Mouse (Mus musculus) MEL (cell line): ENCODE measurements around the gene Htatip2. TPM values are rescaled to one million over a fixed set of nuclear protein-coding genes. Genes with fewer than 3 reads are reported as not detected.

Experiments
- DNase-seq: peaks from one replicate; pipeline ENCODE4 v3.0.0; 2011; ENCODE audit warnings: low read depth, low spot score
- H3K27ac ChIP-seq: 2 replicates; pipeline ENCODE4 v1.5.1; 2012; ENCODE audit warnings: low read depth, mild to moderate bottlenecking, control low read depth, low read length, moderate library complexity; ENCODE audit not compliant: control insufficient read depth
- H3K27me3 ChIP-seq, 2 experiments: fragments of 150-350 bp in 1 of 2; sonication (generic) in 1 of 2; 2 replicates each; pipeline ENCODE4 v1.6.1; 2012; ENCODE audit warnings: low read length in 2 of 2, mild to moderate bottlenecking in 2 of 2, improper control_type of control experiment in 1 of 2, moderate library complexity in 1 of 2; ENCODE audit not compliant: insufficient read depth in 2 of 2, control insufficient read depth in 1 of 2
- H3K36me3 ChIP-seq, 2 experiments: 2 replicates each; pipeline ENCODE4 v1.6.1; 2012 to 2014; ENCODE audit warnings: low read length in 2 of 2, improper control_type of control experiment in 1 of 2, inconsistent platforms in 1 of 2, mild to moderate bottlenecking in 1 of 2; ENCODE audit not compliant: insufficient read depth in 2 of 2, control insufficient read depth in 1 of 2
- H3K4me1 ChIP-seq, 2 experiments: fragments of 150-350 bp in 1 of 2; sonication (generic) in 1 of 2; 2 replicates each; pipeline ENCODE4 v1.6.1; 2012; ENCODE audit warnings: low read length in 2 of 2, improper control_type of control experiment in 1 of 2, mild to moderate bottlenecking in 1 of 2; ENCODE audit not compliant: insufficient read depth in 2 of 2, control insufficient read depth in 1 of 2
- H3K4me3 ChIP-seq, 2 experiments: fragments of 150-350 bp in 1 of 2; sonication (generic) in 1 of 2; 2 replicates each; pipeline ENCODE4 v1.5.1; 2012; ENCODE audit warnings: low read depth in 2 of 2, low read length in 2 of 2, mild to moderate bottlenecking in 2 of 2, moderate library complexity in 2 of 2, control low read depth in 1 of 2, improper control_type of control experiment in 1 of 2; ENCODE audit not compliant: control insufficient read depth in 1 of 2, insufficient read depth in 1 of 2
- H3K79me2 ChIP-seq: 2 replicates; pipeline ENCODE4 v1.6.1; 2012; ENCODE audit warnings: mild to moderate bottlenecking, low read length, moderate library complexity; ENCODE audit not compliant: control insufficient read depth, poor library complexity, insufficient read depth
- H3K9ac ChIP-seq: 2 replicates; pipeline ENCODE4 v1.6.1; 2012; ENCODE audit warnings: low read depth, mild to moderate bottlenecking, control low read depth, low read length, moderate library complexity; ENCODE audit not compliant: control insufficient read depth, poor library complexity, severe bottlenecking
- H3K9me3 ChIP-seq: fragments of 150-350 bp; sonication (generic); replicated peaks from 2 replicates; pipeline ENCODE4 v1.6.1; 2012; ENCODE audit warnings: mild to moderate bottlenecking, low read length, improper control_type of control experiment, moderate library complexity; ENCODE audit not compliant: insufficient read depth
- CHD1 ChIP-seq: IDR thresholded peaks from 2 replicates; pipeline ENCODE4 v1.6.1; 2012; ENCODE audit warnings: low read depth, mild to moderate bottlenecking, inconsistent platforms, low read length, improper control_type of control experiment
- CHD2 ChIP-seq: IDR thresholded peaks from 2 replicates; pipeline ENCODE4 v1.6.1; 2011; ENCODE audit warnings: low read length, improper control_type of control experiment
- CTCF ChIP-seq, 3 experiments: IDR thresholded peaks in 2 of 3; conservative IDR thresholded peaks in 1 of 3; 2 replicates each; pipeline ENCODE4 v1.5.1; 2011 to 2012; ENCODE audit warnings: low read length in 3 of 3, low read depth in 2 of 3, mild to moderate bottlenecking in 2 of 3, improper control_type of control experiment in 1 of 3, inconsistent platforms in 1 of 3, mixed read lengths in 1 of 3, moderate library complexity in 1 of 3; ENCODE audit not compliant: control insufficient read depth in 1 of 3, insufficient read depth in 1 of 3, poor library complexity in 1 of 3, severe bottlenecking in 1 of 3
- E2F4 ChIP-seq: IDR thresholded peaks from 2 replicates; pipeline ENCODE4 v1.6.1; 2011; ENCODE audit warnings: low read depth, low read length, improper control_type of control experiment, borderline replicate concordance
- ELF1 ChIP-seq: IDR thresholded peaks from 2 replicates; pipeline ENCODE4 v1.6.1; 2014; ENCODE audit warnings: low read depth, mild to moderate bottlenecking, inconsistent platforms, low read length, improper control_type of control experiment, moderate library complexity
- EP300 ChIP-seq, 2 experiments: IDR thresholded peaks; 2 replicates each; pipeline ENCODE4 v1.6.1; 2011; ENCODE audit warnings: improper control_type of control experiment in 2 of 2, low read length in 2 of 2, low read depth in 1 of 2, mild to moderate bottlenecking in 1 of 2
- GABPA ChIP-seq: IDR thresholded peaks from 2 replicates; pipeline ENCODE4 v1.6.1; 2012; ENCODE audit warnings: low read depth, mild to moderate bottlenecking, inconsistent platforms, low read length, improper control_type of control experiment, moderate library complexity
- GATA1 ChIP-seq: IDR thresholded peaks from 2 replicates; pipeline ENCODE4 v1.6.1; 2011; ENCODE audit warnings: low read depth, low read length, improper control_type of control experiment
- HCFC1 ChIP-seq: IDR thresholded peaks from 2 replicates; pipeline ENCODE4 v1.6.1; 2012; ENCODE audit warnings: low read depth, mild to moderate bottlenecking, inconsistent platforms, low read length, improper control_type of control experiment, moderate library complexity
- JUND ChIP-seq: IDR thresholded peaks from 2 replicates; pipeline ENCODE4 v1.6.1; 2011; ENCODE audit warnings: low read depth, mild to moderate bottlenecking, improper control_type of control experiment, low read length
- KAT2A ChIP-seq: conservative IDR thresholded peaks from 2 replicates; pipeline ENCODE4 v1.6.1; 2012; ENCODE audit warnings: low read depth, low read length, improper control_type of control experiment, inconsistent platforms
- MAFK ChIP-seq: IDR thresholded peaks from 2 replicates; pipeline ENCODE4 v1.6.1; 2011; ENCODE audit warnings: low read depth, mild to moderate bottlenecking, low read length, improper control_type of control experiment, borderline replicate concordance
- MAX ChIP-seq: IDR thresholded peaks from 2 replicates; pipeline ENCODE4 v1.6.1; 2011; ENCODE audit warnings: low read length, improper control_type of control experiment
- MAZ ChIP-seq: IDR thresholded peaks from 2 replicates; pipeline ENCODE4 v1.6.1; 2012; ENCODE audit warnings: low read depth, mild to moderate bottlenecking, inconsistent platforms, low read length, improper control_type of control experiment
- MEF2A ChIP-seq: IDR thresholded peaks from 2 replicates; pipeline ENCODE4 v1.6.1; 2014; ENCODE audit warnings: low read depth, mild to moderate bottlenecking, inconsistent platforms, low read length, improper control_type of control experiment; ENCODE audit not compliant: poor library complexity, insufficient replicate concordance, severe bottlenecking; ENCODE audit errors: extremely low read depth
- MXI1 ChIP-seq: IDR thresholded peaks from 2 replicates; pipeline ENCODE4 v1.6.1; 2011; ENCODE audit warnings: mild to moderate bottlenecking, low read depth, low read length, improper control_type of control experiment
- MYB ChIP-seq: IDR thresholded peaks from 2 replicates; pipeline ENCODE4 v1.6.1; 2011; ENCODE audit warnings: mild to moderate bottlenecking, low read depth, low read length, improper control_type of control experiment
- MYC ChIP-seq: IDR thresholded peaks from 2 replicates; pipeline ENCODE4 v1.6.1; 2011; ENCODE audit warnings: low read depth, mild to moderate bottlenecking, low read length, improper control_type of control experiment, moderate library complexity
- NRF1 ChIP-seq: IDR thresholded peaks from 2 replicates; pipeline ENCODE4 v1.6.1; 2014; ENCODE audit warnings: low read depth, mild to moderate bottlenecking, inconsistent platforms, low read length, improper control_type of control experiment, moderate library complexity; ENCODE audit not compliant: poor library complexity, insufficient read depth, severe bottlenecking
- POLR2A ChIP-seq, 2 experiments: IDR thresholded peaks; 2 replicates each; pipeline ENCODE4 v1.6.1; 2011 to 2012; ENCODE audit warnings: low read length in 2 of 2, mild to moderate bottlenecking in 2 of 2, control low read depth in 1 of 2, improper control_type of control experiment in 1 of 2, low read depth in 1 of 2, moderate library complexity in 1 of 2; ENCODE audit not compliant: control insufficient read depth in 1 of 2, insufficient read depth in 1 of 2, poor library complexity in 1 of 2
- POLR2AphosphoS2 ChIP-seq: IDR thresholded peaks from 2 replicates; pipeline ENCODE4 v1.6.1; 2011; ENCODE audit warnings: low read length, improper control_type of control experiment
- POLR2AphosphoS5 ChIP-seq: IDR thresholded peaks from 2 replicates; pipeline ENCODE4 v1.6.1; 2012; ENCODE audit warnings: low read depth, borderline replicate concordance, mild to moderate bottlenecking, inconsistent platforms, low read length, moderate library complexity, mixed read lengths
- RAD21 ChIP-seq: IDR thresholded peaks from 2 replicates; pipeline ENCODE4 v1.6.1; 2011; ENCODE audit warnings: mild to moderate bottlenecking, low read depth, low read length, improper control_type of control experiment
- RCOR1 ChIP-seq: IDR thresholded peaks from 2 replicates; pipeline ENCODE4 v1.6.1; 2012; ENCODE audit warnings: low read depth, mild to moderate bottlenecking, inconsistent platforms, low read length, improper control_type of control experiment
- SIN3A ChIP-seq: IDR thresholded peaks from 2 replicates; pipeline ENCODE4 v1.6.1; 2012; ENCODE audit warnings: low read length, improper control_type of control experiment, inconsistent platforms
- SMC3 ChIP-seq: IDR thresholded peaks from 2 replicates; pipeline ENCODE4 v1.6.1; 2011; ENCODE audit warnings: low read depth, low read length, improper control_type of control experiment
- USF1 ChIP-seq: IDR thresholded peaks from 2 replicates; pipeline ENCODE4 v1.6.1; 2014; ENCODE audit warnings: low read depth, mild to moderate bottlenecking, inconsistent platforms, low read length, improper control_type of control experiment, moderate library complexity
- USF2 ChIP-seq, 2 experiments: IDR thresholded peaks; 2 replicates each; pipeline ENCODE4 v1.6.1; 2011 to 2012; ENCODE audit warnings: improper control_type of control experiment in 2 of 2, low read length in 2 of 2, borderline replicate concordance in 1 of 2, inconsistent platforms in 1 of 2, low read depth in 1 of 2, mild to moderate bottlenecking in 1 of 2; ENCODE audit not compliant: insufficient read depth in 1 of 2
- ZC3H11A ChIP-seq: IDR thresholded peaks from 2 replicates; pipeline ENCODE4 v1.6.1; 2012; ENCODE audit warnings: low read depth, mild to moderate bottlenecking, inconsistent platforms, low read length, improper control_type of control experiment
- ZMIZ1 ChIP-seq: IDR thresholded peaks from 2 replicates; pipeline ENCODE4 v1.6.1; 2012; ENCODE audit warnings: low read depth, mild to moderate bottlenecking, inconsistent platforms, low read length, improper control_type of control experiment, moderate library complexity
- polyA plus RNA-seq, 2 experiments: library from polyadenylated mRNA; stranded (reverse) in 1 of 2; unstranded in 1 of 2; fragments of >175 nt in 1 of 2; fragments of >200 nt in 1 of 2; gene quantifications; 2 replicates each; pipeline versions ENCODE4 v1.2.1 to v1.2.4; 2012; ENCODE audit warnings: low replicate concordance in 2 of 2, low read depth in 1 of 2; ENCODE audit not compliant: insufficient read length in 2 of 2, insufficient read depth in 1 of 2, missing spikeins in 1 of 2
- total RNA-seq: library from RNA; depleted of rRNA; stranded (reverse); fragments of 300-350 nt; gene quantifications from 2 replicates; pipeline ENCODE4 v1.2.3, GENCODE M21; 2012

The Htatip2 gene
- total and polyA plus RNA-seq, 3 experiments, result 22.5 to 37.8 TPM; not detected in 1

DNA sequence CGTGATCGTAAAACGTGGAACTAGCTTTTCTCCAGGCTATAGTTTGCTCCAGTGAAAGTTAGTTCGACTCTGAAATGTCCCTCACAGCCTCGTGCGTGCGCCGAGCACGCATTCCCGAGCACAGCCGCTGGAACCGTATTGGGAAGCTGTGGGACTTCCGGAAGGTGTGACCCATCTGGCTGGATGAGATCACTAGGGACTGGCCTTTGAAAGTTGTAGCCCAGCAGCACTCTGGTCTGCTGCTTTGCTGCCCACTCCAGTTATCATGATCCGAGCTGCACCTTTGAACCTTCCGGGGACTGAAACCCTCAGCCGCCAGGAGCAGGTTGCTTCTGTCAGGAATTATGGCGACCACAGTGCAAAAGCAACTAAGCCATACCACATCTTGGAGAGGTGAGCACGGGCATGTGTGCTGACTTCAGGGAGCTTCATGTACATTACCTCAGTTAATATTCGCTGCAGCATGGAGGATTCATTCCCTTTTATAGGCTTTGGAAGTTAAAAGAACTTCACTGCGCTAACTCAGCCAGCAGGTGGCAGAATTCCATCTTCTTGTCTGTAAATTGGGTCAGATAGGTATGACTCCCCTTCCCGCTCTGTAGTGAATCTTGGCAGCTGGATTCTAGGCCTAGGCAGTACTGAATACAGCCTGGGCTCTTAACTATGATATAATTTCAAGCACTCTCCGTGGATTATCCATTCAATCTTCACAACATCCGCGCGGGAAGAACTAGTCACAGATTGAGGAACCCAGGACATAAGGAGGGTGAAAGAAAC is 6.0 kb upstream of the Htatip2 start:
- H3K36me3 ChIP-seq, result no peaks in the 10 kb centered on the region
- no peaks in the 10 kb centered on the region for H3K27me3 ChIP-seq
- H3K4me3 ChIP-seq, result peak overlapping the region; percentile 36 to 39
- peak overlapping the region; percentile 35 for H3K9ac ChIP-seq
- H3K27ac ChIP-seq, result no peak overlapping the region
- H3K9me3 ChIP-seq, result no peaks in the 10 kb centered on the region
- TF ChIP-seq MYC, result no peak
- TF ChIP-seq HCFC1, result 0 out of 2 replicates have a peak, but pooled peaks have one; percentile 28
- peak; percentile 76 for TF ChIP-seq SMC3
- TF ChIP-seq CTCF (IDR thresholded peaks at IDR 0.05 in 2 of 3, conservative IDR thresholded peaks at IDR 0.05 in 1 of 3; ENCODE audit: control insufficient read depth in 1 of 3, insufficient read depth in 1 of 3, low read depth in 2 of 3, low read length in 3 of 3, poor library complexity in 1 of 3, severe bottlenecking in 1 of 3), result peak; percentile 32 to 80 (median 68); a peak in 5 of 6 replicates
- TF ChIP-seq MAFK, result no peak
- peak; percentile 30 for TF ChIP-seq RAD21
- TF ChIP-seq POLR2AphosphoS5, result no peak
- 0 out of 2 replicates have a peak, but pooled peaks have one; percentile 13 for TF ChIP-seq MXI1
- TF ChIP-seq, all 39 proteins: peak for 5
- peaks cover 0 to 4% of the 10 kb centered on the region in 2 experiments; a peak in 1 of 4 replicates for H3K4me1 ChIP-seq
- peak; percentile 87 for DNase-seq
- H3K79me2 ChIP-seq, result no peaks in the 10 kb centered on the region

- DNase-seq, result peak; percentile 78
- Histone ChIP-seq H3K27ac (no peak overlapping the region), H3K9ac (peak overlapping the region; percentile 57), H3K4me1 (peaks cover 0 to 11% of the 10 kb centered on the region in 2 experiments; a peak in 1 of 4 replicates), H3K27me3 (no peaks in the 10 kb centered on the region), H3K9me3 (no peaks in the 10 kb centered on the region), H3K36me3 (peaks cover 0 to 4% of the 10 kb centered on the region in 2 experiments; a peak in 1 of 4 replicates), H3K4me3 (peak overlapping the region; percentile 28 to 50), H3K79me2 (peaks cover 8% of the 10 kb centered on the region)
- TF ChIP-seq CHD2 (no peak), POLR2A (IDR thresholded peaks at IDR 0.05; ENCODE audit: control insufficient read depth in 1 of 2, insufficient read depth in 1 of 2, low read depth in 1 of 2, low read length in 2 of 2, poor library complexity in 1 of 2) (no peak), MYB (no peak), SIN3A (no peak), CHD1 (no peak), MEF2A (no peak), GATA1 (no peak), EP300 (IDR thresholded peaks at IDR 0.05; ENCODE audit: low read depth in 1 of 2, low read length in 2 of 2) (no peak), POLR2AphosphoS2 (no peak), E2F4 (no peak), CTCF (IDR thresholded peaks at IDR 0.05 in 2 of 3, conservative IDR thresholded peaks at IDR 0.05 in 1 of 3; ENCODE audit: control insufficient read depth in 1 of 3, insufficient read depth in 1 of 3, low read depth in 2 of 3, low read length in 3 of 3, poor library complexity in 1 of 3, severe bottlenecking in 1 of 3) (peak; percentile 79 to 90 (median 84)), JUND (no peak), ZC3H11A (peak; percentile 41), NRF1 (peak; percentile 40; the same call in 1 of the 2 replicates), USF1 (no peak), HCFC1 (no peak), ZMIZ1 (no peak), MAZ (no peak), KAT2A (no peak), MAX (0 out of 2 replicates have a peak, but pooled peaks have one; percentile 36), ELF1 (no peak), RCOR1 (no peak), GABPA (no peak), USF2 (IDR thresholded peaks at IDR 0.05; ENCODE audit: borderline replicate concordance in 1 of 2, insufficient read depth in 1 of 2, low read depth in 1 of 2, low read length in 2 of 2) (no peak)
These were observed 4.1 kb upstream of the Htatip2 start for GRCm38 (mm10) chr7:49754767-49755166.
